Mouse (Mus musculus): ENCODE measurements around the gene Fstl4.

The Fstl4 gene

DNA sequence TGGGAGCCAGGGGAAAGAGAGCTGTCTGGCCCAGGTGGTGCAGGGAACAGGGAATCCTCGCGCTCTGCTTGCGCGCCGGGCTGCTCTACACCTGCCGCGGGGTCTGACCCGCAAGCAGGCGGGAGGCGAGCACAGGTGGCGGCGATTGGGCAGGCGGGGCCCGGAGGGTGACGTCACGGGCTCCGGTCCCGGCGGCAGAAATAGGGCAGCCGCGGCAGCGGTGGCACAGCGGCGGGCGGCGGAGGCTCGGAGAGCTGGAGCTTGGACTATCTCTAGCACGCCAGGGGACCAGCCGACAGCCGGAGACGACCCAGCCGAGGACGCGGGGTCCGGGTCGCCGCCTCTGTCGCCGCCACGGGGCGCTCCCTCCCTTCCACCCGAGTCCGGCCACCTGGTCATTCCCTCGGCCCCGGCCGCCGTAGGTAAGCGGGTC lies at the start of gene Fstl4:
Fstl4 (plus strand) TSS at position 174 of the 433 bp plus-strand sequence.
- DNase-seq (ENCODE audit: low spot score in 2 of 2) = peak in 1 of 2 experiments; percentile 57

DNA sequence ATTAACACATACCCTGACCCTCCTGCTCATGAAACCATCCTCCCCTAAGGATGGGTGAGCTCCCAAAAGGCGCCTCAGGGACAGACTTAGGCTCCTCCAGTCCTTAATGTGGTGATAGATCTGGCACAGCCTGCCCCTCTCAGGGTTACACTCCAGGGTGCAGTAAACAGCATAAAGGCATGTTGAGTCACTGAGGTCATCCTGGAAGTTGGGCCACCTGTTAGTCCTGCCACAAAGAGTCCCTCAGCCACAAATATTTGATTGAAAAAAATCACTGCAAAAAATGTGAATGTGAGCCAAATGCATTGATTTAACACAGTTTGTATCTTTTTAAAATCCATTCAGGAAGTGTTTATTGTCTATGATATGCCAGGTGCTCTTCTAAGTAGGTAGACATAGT lies 45.9 kb upstream of the Fstl4 start:
- DNase-seq (ENCODE audit: low spot score in 2 of 2) = no peak

DNA sequence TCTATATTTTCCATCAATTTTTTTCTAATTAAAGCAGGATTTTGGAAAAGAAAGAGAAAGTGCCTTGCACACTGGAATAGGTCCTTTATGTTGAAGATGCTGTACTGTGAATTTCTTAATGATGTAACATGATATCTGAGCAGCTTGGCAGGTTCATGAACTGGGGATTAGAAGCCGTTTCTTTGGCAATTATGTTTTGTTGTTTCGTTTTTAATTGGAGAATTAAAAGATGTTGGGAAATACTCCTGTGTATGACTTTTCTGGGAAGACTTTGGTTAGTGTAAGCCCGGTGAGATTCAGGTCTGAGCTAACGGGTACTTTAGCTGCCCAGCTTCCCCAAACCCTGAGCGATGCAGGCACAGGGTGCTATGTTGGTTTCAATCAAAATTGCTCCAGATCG lies 43.3 kb upstream of the Fstl4 start:
- no peak for DNase-seq (ENCODE audit: low spot score in 2 of 2)

DNA sequence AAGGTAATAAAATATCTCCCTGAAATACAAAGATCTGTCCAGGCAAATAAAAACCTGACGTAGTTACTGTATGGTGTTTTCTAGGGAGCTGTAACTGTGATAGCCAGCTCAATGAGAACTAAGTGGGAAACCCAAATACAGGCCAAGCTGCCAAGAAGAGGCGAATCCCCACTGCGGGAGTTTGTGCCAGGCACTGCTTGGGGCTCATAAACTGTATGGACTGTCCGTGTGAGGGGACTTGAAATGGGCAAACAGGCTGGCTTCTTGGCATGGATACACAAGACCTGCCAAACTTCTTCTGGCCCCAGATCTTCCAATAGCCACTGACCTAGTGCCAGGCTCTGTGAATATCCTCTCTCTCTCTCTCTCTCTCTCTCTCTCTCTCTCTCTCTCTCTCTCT lies 41.7 kb upstream of the Fstl4 start:
- DNase-seq (ENCODE audit: low spot score in 2 of 2) = no peak

DNA sequence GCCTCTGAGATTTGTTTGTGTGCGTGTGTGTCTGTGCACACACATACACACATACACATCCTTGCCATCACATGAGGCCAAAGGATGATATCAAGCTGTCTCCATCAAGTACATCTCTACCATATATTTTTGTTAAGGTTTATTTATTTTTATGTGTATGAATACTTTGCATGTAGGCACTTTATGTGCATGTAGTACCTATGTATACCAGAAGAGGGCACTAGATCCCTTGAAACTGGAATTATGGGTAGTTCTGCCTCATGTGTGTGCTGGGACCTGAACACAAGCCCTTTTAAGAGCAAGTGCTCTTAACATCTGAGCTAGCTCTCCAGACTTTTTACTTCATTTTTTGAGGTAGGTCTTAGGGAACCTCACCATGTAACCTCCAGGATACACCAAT lies 38.4 kb upstream of the Fstl4 start:
- no peak for DNase-seq (ENCODE audit: low spot score in 2 of 2)

DNA sequence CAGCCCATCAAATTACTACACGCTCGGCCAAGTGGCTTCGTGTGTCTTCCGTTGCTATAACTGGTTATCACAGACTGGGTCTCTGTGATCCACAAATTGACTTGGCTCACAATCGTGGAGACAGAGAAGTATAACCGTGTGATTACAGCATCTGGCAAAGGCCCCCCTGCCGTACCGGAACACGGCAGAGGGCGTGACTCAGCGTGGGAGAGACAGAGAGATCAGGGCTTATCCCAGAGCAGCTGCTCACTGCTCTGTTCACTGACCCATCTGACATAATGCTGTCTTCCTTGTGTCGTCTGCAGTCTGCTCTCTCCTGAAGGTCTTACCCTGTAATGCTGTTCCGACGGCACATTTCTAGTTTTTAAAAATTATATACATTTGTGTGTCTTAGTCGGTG lies 36.0 kb upstream of the Fstl4 start:
- no peak for DNase-seq (ENCODE audit: low spot score in 2 of 2)

DNA sequence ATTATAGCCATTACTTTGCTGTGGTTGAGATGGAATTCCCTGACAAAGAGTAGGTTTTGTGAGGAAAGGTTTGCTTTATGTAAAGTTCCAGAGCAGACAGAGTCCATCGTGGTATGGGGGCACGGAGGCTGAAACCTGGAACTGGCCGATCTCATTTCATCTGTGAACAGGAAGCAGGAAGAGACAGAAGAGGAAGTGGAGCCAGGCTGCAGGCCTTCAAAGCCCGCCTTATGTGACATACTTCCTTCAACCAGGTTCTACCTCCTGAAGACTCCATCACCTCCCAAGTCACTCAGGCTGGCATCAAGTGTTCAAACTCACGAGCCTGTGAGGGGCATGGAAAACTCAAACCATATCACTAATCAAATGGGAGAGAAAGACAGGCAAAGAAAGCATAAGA lies 34.5 kb upstream of the Fstl4 start:
- DNase-seq (ENCODE audit: low spot score in 2 of 2) = no peak

DNA sequence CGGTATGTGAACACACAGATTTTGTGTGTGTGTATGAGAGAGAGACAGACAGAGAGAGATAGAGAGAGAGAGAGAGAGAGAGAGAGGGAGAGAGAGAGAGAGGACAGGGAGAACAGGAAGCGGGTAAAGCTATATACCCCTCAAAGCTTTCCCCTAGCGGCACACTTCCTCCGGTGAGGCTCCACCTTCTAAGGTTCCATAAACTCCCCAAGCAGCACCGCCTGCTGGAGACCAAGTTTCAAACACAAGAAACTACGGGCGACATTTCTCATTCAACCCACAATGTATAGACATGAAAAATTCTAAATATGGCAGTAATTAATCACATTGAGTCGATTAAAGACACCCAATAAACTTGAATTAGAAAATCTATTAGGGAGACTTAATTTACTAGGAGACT lies 32.5 kb upstream of the Fstl4 start:
- no peak for DNase-seq (ENCODE audit: low spot score in 2 of 2)

DNA sequence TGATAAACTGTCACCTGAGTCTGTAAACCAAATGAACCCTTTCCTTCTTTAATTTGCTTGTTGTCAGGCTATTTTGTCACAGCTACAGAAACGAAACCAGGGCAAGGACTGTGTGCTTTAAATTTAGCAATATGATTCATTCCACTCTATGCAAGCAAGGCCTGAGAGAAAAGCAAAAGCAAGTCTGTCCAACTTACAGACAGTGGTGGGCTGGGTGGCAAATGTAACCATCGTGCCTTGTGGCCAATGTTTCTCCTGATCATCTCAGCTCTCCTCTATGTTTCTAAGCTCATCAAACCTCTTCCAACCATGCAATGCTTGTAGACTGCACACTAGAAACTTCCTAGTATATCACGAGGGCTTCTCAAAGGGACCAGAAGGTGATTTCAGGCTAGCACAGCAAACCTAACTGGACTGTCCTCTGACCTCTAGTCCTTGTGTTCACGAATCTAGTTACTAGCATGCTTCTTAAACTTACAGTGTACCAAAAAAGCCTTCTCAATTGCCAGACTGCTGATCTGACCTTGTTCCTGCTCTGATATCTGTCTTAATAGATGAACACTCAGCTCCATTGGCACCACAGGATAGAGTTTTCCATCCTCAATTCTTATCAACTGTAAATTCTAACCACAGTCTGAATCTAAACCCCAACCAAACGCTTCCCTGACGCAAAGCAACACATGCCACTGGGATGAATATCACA lies 29.8 kb upstream of the Fstl4 start:
- DNase-seq (ENCODE audit: low spot score in 2 of 2) = peak; percentile 3 to 32

DNA sequence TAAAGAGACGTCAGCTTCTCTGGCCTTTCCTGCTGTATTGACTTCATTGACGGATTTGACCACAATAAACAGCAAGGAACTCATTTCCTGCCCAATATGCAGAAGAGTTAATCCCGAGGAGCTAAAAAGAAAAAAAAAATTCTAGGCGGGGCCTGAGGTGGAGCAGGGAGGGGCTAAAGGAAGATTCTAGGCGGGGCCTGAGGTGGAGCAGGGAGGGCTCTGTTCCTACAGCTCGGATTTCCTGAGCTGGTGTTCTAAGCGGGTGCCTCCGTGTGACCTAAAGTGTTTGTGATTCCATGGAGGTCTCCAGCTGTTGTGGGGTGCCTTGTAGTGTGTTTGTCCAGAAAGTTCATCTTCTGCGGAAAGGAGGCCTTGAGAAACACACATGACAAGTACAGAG lies 25.2 kb upstream of the Fstl4 start:
- no peak for DNase-seq (ENCODE audit: low spot score in 2 of 2)

DNA sequence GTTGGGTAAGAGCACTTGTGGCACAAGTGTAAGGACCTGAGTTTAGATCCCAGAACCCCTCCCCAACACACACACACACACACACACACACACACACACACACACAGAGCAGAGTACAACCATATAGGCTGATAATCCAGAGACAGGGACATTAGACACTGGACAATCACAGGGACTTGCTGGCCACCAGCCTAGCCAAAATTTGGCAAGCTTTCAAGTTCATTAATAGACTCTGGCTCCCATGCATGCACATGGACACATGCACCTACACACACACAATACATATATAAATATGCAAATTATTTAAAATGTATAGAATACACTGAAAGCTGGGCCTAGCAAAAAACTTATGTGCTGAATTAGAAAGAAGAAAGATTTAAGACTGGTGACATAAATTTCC lies 24.0 kb upstream of the Fstl4 start:
- DNase-seq (ENCODE audit: low spot score in 2 of 2) = no peak

DNA sequence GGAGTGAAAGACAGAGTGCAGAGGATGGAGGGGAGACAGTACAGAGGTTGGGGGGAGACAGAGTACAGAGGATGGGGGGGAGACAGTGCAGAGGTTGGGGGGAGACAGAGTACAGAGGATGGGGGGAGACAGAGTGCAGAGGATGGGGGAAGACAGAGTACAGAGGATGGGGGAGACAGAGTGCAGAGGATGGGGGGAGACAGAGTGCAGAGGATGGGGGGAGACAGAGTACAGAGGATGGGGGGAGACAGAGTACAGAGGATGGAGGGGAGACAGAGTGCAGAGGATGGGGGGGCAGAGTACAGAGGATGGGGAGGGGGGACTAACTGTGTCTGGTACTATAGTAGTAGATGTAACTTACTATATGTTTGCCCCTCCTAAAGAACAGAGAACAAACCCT lies 20.5 kb upstream of the Fstl4 start:
- DNase-seq (ENCODE audit: low spot score in 2 of 2) = no peak

DNA sequence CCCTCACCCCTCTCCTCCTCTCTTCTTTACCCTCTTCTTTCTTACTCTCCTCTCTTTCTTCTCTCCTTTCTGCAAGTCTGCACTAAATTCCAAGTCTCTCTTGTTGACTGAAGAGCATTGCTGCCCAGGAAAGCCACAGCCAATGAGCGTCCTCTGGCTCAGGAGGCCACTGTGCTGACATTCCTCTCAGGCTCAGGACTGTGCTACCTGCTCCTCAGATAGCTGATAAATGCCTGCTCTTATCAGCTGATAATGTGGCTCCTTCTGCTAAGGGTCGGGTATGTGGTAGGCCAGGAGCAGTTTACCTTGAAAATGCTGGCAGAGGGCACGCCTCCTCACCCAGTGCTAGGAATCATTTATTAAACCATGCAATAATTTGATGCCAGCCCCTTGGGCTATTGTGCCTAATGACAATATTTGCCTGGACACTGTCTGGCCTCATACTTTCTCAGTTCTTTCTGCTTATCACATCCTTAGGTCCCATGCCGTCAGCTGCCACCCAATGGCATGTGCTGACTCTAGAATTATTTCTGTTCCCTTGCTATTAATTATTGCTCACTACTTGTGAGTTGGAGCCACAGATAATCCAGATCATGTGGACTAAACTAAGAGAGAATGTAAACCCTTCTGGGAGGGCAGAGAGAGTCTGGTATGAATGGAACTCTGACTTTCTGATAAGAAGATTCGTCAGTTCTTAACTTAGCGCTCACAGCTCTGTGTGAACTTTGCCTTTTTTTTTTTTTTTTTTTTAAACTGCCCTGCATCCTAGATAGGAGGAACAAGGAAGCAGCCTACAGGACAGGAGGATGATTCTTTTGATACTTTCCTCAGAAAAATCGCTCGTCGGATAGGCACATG lies 19.6 kb upstream of the Fstl4 start:
- DNase-seq (ENCODE audit: low spot score in 2 of 2) = no peak

DNA sequence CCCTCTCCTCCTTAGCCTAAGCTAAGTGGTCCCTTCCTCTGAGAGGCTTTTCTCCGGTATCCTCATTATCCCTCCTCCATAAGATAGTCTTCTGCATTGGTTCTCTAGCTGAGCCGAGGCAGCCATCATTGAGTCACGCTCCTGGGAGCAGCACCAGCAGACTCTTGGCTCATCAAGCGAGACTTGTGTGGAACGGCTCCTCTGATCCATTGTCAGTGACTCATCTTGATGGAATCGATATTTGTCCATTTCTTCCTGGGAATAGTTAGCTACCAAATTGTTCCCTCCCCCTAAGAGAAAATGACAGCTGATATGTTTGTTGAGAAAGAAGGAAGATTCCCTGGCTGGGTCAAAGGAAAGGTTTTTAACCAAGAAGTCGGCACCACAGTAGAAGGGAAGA lies 17.2 kb upstream of the Fstl4 start:
- no peak for DNase-seq (ENCODE audit: low spot score in 2 of 2)

DNA sequence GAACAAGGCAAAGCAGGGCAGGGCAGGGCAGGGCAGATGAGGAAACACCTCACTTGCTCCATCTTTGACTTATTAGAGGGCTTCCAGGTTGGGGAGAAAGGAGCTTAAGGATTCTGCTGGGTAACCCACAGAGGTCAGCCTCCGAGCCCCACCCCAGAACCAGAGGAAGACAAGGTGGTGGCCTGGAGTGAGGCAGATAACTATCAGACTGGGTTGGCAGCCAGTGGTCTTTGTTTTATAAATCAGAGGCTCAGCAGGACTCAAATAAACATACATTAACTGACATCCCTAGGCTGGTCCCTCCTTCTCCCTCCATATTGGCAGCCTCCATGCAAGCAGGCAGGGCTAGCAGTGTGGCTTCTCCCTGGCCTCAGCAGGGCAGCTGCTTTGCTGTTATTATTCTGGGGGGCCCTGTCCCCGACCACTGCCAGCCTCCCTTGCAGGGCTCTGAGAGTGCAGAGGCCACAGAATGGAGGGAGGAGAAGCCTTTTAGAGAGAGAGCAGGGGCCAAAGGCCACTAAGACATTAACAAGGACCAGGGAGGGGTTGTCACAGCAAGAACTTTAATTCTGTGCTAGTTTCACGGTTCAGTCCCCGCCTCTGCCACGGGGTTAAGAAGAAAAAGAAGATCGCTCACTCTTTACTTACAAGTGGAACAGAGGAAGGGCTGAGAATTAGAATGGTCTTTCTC lies 16.5 kb upstream of the Fstl4 start:
- DNase-seq (ENCODE audit: low spot score in 2 of 2) = no peak

DNA sequence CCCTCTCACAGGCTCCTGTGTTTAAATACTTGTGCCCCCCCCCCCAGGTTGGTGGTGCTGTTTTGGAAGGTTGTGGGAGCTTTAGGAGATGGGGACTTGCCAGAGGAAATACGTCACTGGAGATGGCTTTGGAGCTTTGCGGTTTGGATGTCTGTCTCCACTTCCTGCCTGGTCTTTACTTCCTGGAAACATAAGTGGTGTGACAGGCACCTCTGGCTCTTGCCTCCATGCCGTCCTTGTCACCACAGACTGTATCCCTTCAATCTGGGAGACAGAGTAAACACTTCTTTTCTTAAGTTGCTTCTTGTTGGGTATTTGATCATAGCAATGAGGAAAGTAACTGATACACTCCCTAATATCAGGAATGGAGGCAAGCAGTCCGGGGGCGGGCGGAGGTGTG lies 14.4 kb upstream of the Fstl4 start:
- no peak for DNase-seq (ENCODE audit: low spot score in 2 of 2)

DNA sequence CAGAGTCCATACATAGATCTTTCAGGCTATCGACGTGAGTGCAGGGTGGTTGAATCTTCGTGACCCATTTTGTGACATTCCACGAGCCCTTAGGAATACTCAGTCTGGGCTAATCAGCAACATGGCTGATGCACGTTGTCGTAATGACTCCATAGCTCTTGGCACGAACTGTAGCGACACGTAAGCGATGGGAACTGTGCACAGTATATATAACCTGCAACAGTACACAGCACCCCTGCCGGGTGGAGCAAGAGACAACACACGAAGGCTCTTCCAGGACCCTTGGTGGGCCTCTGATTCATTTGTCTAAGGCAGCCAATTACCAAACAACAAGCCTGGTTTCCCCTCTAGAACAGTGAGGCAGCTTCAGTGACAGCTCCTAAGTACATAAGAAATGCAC lies 11.9 kb upstream of the Fstl4 start:
- no peak for DNase-seq (ENCODE audit: low spot score in 2 of 2)

DNA sequence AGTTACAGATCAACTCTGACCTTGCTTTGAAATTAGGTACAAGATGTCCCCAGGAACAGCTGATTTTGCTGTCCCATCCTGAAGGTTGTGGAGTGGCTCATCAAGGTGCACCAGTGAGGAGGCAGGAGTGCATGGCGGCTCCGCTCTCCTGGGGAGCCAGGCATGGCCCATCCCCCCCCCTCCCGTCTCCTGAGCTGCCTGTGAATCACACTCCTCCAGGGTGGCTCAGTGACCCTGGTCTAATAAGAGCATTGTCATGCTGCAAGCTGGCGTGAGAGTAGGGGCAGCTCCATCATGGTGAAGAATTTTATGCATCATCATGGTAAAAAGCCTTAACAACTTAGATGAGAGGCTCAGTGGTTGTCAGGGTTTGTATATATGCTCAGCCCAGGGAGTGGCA lies 11.2 kb upstream of the Fstl4 start:
- no peak for DNase-seq (ENCODE audit: low spot score in 2 of 2)

DNA sequence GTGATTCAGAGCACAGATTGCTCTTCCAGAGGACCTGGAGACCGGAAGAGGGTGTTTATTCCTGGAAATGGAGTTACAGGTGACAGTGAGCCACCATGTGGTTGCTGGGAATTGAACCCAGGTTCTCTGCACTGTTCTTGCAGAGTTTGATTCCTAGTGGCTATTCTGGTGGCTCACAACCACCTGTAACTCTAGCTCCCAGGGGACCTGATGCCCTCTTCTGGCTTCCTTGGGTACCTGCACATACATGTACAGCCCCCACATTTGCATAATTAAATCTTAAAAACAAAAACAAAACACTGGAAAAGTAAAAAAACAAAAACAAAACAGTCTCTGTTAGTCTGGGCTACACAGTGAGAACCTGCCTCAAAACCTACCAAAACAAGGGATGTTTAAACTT lies 2.6 kb upstream of the Fstl4 start:
- DNase-seq (ENCODE audit: low spot score in 2 of 2) = no peak

DNA sequence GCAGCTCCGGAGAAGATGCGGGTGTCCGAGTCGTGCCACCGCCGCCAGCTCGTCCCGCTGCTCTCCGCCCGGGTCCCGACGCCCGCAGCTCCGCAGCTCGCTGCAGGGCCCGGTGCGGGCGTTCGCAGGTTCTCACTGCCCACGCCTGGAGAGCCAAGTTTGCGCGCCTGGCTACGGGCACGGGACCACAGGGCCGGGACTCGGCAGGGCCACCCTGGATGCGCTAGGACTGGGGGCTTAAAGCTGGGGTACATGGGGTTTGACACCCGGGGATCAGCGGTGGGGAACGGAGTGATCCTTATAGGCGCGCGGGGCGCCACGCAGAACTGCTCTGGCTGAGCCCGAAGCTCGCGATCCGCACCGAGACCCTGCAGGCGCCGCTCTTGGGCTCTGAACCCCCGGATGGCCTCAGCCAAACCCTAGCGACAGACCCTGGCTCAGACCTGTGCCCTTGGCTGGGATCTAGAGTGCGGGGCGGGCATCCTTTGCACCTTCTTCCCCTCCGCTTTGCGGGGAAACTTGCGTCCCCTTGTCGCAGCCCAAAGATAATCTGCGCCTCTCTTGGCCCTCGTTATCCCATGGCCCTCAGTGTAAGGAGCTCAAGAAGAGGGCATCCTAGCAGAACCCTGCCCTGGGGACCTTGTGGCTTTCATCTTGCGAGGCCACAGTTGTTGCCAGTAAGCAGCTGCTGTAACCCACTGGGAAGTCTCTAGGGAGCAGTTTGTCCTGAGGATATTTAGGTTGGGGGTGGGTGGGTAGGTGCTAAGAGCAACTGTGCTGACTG lies 652 bp downstream of the Fstl4 start:
- peak in 1 of 2 experiments; percentile 26 for DNase-seq (ENCODE audit: low spot score in 2 of 2)

DNA sequence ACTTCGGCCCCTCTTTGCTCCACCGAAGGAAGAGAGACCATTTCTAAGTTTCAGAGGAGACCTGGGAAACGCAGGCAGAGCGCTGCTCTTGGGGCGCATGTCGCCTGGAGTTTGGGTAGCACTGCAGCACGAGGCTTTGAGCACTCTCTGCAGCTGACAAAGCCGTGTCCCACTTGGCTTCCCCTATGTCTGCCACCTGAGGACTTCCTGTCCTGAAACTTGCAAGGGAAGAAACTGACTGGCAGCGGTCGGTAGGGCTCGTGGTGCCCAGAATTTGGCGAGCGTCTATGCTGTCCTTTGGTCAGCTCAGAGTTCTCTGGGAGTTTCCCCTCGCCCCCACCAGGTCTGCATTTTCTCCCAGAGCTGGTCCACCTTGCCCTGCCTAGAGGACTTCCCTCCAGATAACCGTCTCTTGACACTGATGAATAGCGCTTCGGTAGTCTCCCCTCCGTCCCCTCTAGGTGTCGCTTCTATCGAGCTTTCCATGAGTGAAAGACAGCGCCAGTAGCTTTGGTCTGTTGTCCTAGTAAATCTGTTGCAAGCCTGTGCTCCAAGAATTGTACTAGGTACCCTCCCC lies 1.3 kb downstream of the Fstl4 start:
- DNase-seq (ENCODE audit: low spot score in 2 of 2) = peak in 1 of 2 experiments; percentile 64

DNA sequence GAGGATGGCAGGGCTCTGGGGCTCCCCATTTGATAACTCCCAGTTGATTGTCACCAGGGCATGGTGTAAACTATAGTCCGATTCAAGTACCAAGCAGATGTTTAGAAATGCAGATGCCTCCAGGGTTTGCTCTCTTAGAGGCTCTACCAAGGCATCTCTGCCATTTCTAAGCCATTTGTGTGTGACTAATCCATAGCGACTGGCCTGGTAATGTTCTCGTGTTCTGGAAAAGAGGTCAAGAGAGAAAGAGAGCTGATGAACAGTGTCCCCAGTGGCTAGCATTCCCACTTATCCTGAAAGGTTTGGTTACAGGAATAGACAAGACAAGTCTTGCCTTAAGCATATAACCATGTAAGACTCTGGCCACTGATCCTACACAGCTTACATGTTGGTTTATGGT lies 3.5 kb downstream of the Fstl4 start:
- no peak for DNase-seq (ENCODE audit: low spot score in 2 of 2)

All from left cerebral cortex, adult 9 months (tissue).